Mouse (Mus musculus): Measurements from ENCODE around the gene Mrgbp. TPM values are rescaled to one million over a fixed set of nuclear protein-coding genes. Genes with fewer than 3 reads are reported as not detected.

The Mrgbp gene
- polyA plus RNA-seq, 1 experiment from 2014 or later = 31.1 TPM

- H3K27ac ChIP-seq (ENCODE audit: low read length) = no peak overlapping the region
- ATAC-seq (ENCODE audit: insufficient number of reproducible peaks, insufficient read depth, low FRiP score, low read depth) = no peak
- H3K9me3 ChIP-seq (ENCODE audit: control insufficient read depth, low read depth, low read length) = no peaks in the 10 kb centered on the region
- no peaks in the 10 kb centered on the region for H3K4me1 ChIP-seq (ENCODE audit: control insufficient read depth, insufficient read depth, low read length)
- no peaks in the 10 kb centered on the region for H3K36me3 ChIP-seq (ENCODE audit: control insufficient read depth, insufficient read depth, low read length)
- no peak overlapping the region for H3K9ac ChIP-seq (replicated peaks; ENCODE audit: low read depth, low read length)
- H3K27me3 ChIP-seq (ENCODE audit: control insufficient read depth, insufficient read depth, low read length) = no peaks in the 10 kb centered on the region
- no peak overlapping the region for H3K4me2 ChIP-seq (replicated peaks; ENCODE audit: low read depth, low read length)
- WGBS = 57% methylated on average over 3 of the region's 3 CpGs
- H3K4me3 ChIP-seq (ENCODE audit: low read depth, low read length) = no peak overlapping the region
Observed at GRCm38 (mm10) chr2:180555219-180555618, 25.9 kb upstream of the Mrgbp start.

DNA sequence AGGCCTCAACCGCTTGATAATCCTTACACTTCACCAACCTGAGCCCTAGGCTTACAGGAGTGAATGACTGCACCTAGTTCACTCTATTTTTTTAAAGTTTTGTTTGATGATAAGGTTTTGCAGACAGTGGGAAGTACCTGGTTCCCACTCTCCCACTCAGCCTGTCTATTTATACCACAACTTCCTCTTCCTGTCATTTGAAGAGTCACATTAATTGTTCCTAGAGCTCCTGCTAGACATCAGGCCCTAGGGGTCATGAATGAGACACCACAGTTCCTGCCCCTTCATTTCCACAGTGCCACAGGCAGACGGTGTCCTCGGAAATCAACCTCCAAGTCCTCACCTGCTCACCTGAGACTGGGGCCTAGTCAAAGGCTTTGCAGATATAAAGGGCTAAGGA, 24.6 kb upstream of the Mrgbp start:
- H3K27ac ChIP-seq (ENCODE audit: low read length) = no peak overlapping the region
- 62% methylated on average over 3 of the region's 3 CpGs for WGBS
- H3K27me3 ChIP-seq (ENCODE audit: control insufficient read depth, insufficient read depth, low read length) = no peaks in the 10 kb centered on the region
- H3K9me3 ChIP-seq (ENCODE audit: control insufficient read depth, low read depth, low read length) = no peaks in the 10 kb centered on the region
- no peak overlapping the region for H3K4me3 ChIP-seq (ENCODE audit: low read depth, low read length)
- ATAC-seq (ENCODE audit: insufficient number of reproducible peaks, insufficient read depth, low FRiP score, low read depth) = no peak
- H3K36me3 ChIP-seq (ENCODE audit: control insufficient read depth, insufficient read depth, low read length) = no peaks in the 10 kb centered on the region
- no peak overlapping the region for H3K9ac ChIP-seq (replicated peaks; ENCODE audit: low read depth, low read length)
- H3K4me1 ChIP-seq (ENCODE audit: control insufficient read depth, insufficient read depth, low read length) = no peaks in the 10 kb centered on the region
- H3K4me2 ChIP-seq (replicated peaks; ENCODE audit: low read depth, low read length) = no peak overlapping the region

DNA sequence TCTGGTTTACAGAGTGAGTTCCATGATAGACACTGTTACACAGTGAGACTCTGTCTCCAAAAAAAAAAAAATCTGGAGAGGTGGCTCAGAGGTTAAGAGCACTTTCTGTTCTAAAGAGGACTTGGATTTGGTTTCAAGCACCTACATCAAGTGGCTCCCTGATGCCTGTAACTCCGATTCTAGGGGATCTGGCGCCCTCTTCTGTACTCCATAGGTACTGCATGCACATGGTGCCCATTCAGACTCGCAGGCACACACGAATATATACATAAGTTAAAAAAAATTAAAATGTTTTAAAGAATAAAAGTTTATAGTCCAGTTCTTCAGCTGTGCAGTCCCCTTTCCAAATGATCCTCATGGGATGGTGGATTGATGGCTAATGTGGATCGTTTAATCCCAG, 20.9 kb upstream of the Mrgbp start:
- Histone ChIP-seq H3K9ac (replicated peaks; ENCODE audit: low read depth, low read length) (no peak overlapping the region), H3K4me1 (ENCODE audit: control insufficient read depth, insufficient read depth, low read length) (no peaks in the 10 kb centered on the region), H3K27ac (ENCODE audit: low read length) (no peak overlapping the region), H3K4me2 (replicated peaks; ENCODE audit: low read depth, low read length) (no peak overlapping the region), H3K9me3 (ENCODE audit: control insufficient read depth, low read depth, low read length) (no peaks in the 10 kb centered on the region), H3K36me3 (ENCODE audit: control insufficient read depth, insufficient read depth, low read length) (no peaks in the 10 kb centered on the region), H3K27me3 (ENCODE audit: control insufficient read depth, insufficient read depth, low read length) (no peaks in the 10 kb centered on the region), H3K4me3 (ENCODE audit: low read depth, low read length) (no peak overlapping the region)
- WGBS = 52% methylated on average over 5 of the region's 5 CpGs
- ATAC-seq (ENCODE audit: insufficient number of reproducible peaks, insufficient read depth, low FRiP score, low read depth) = no peak

- Histone ChIP-seq H3K4me3 (ENCODE audit: low read depth, low read length) (no peak overlapping the region), H3K27me3 (ENCODE audit: control insufficient read depth, insufficient read depth, low read length) (no peaks in the 10 kb centered on the region), H3K9me3 (ENCODE audit: control insufficient read depth, low read depth, low read length) (no peaks in the 10 kb centered on the region), H3K4me1 (ENCODE audit: control insufficient read depth, insufficient read depth, low read length) (no peaks in the 10 kb centered on the region), H3K36me3 (ENCODE audit: control insufficient read depth, insufficient read depth, low read length) (no peaks in the 10 kb centered on the region), H3K4me2 (replicated peaks; ENCODE audit: low read depth, low read length) (no peak overlapping the region), H3K27ac (ENCODE audit: low read length) (no peak overlapping the region), H3K9ac (replicated peaks; ENCODE audit: low read depth, low read length) (no peak overlapping the region)
- no peak for ATAC-seq (ENCODE audit: insufficient number of reproducible peaks, insufficient read depth, low FRiP score, low read depth)
- WGBS = 62% methylated on average over 5 of the region's 5 CpGs
Observed at GRCm38 (mm10) chr2:180562146-180562545, 19.0 kb upstream of the Mrgbp start.

- peaks cover 1% of the 10 kb centered on the region; the same call in 1 of the 2 replicates for H3K4me1 ChIP-seq (ENCODE audit: control insufficient read depth, insufficient read depth, low read length)
- WGBS = 62% methylated on average over 6 of the region's 6 CpGs
- H3K27me3 ChIP-seq (ENCODE audit: control insufficient read depth, insufficient read depth, low read length) = no peaks in the 10 kb centered on the region
- H3K9me3 ChIP-seq (ENCODE audit: control insufficient read depth, low read depth, low read length) = no peaks in the 10 kb centered on the region
- no peak for ATAC-seq (ENCODE audit: insufficient number of reproducible peaks, insufficient read depth, low FRiP score, low read depth)
- H3K27ac ChIP-seq (ENCODE audit: low read length) = no peak overlapping the region
- no peak overlapping the region for H3K4me3 ChIP-seq (ENCODE audit: low read depth, low read length)
- no peak overlapping the region for H3K9ac ChIP-seq (replicated peaks; ENCODE audit: low read depth, low read length)
- H3K36me3 ChIP-seq (ENCODE audit: control insufficient read depth, insufficient read depth, low read length) = no peaks in the 10 kb centered on the region
- H3K4me2 ChIP-seq (replicated peaks; ENCODE audit: low read depth, low read length) = no peak overlapping the region
Observed at GRCm38 (mm10) chr2:180563296-180563695, 17.8 kb upstream of the Mrgbp start.

GRCm38 (mm10) chr2:180563841-180564240, 17.3 kb upstream of the Mrgbp start:
- H3K4me3 ChIP-seq (ENCODE audit: low read depth, low read length) = no peak overlapping the region
- H3K4me1 ChIP-seq (ENCODE audit: control insufficient read depth, insufficient read depth, low read length) = peaks cover 7% of the 10 kb centered on the region
- H3K36me3 ChIP-seq (ENCODE audit: control insufficient read depth, insufficient read depth, low read length) = no peaks in the 10 kb centered on the region
- no peak for ATAC-seq (ENCODE audit: insufficient number of reproducible peaks, insufficient read depth, low FRiP score, low read depth)
- no peak overlapping the region for H3K27ac ChIP-seq (ENCODE audit: low read length)
- H3K27me3 ChIP-seq (ENCODE audit: control insufficient read depth, insufficient read depth, low read length) = no peaks in the 10 kb centered on the region
- H3K9ac ChIP-seq (replicated peaks; ENCODE audit: low read depth, low read length) = no peak overlapping the region
- 23% methylated on average over 5 of the region's 5 CpGs for WGBS
- no peak overlapping the region for H3K4me2 ChIP-seq (replicated peaks; ENCODE audit: low read depth, low read length)
- no peaks in the 10 kb centered on the region for H3K9me3 ChIP-seq (ENCODE audit: control insufficient read depth, low read depth, low read length)

DNA sequence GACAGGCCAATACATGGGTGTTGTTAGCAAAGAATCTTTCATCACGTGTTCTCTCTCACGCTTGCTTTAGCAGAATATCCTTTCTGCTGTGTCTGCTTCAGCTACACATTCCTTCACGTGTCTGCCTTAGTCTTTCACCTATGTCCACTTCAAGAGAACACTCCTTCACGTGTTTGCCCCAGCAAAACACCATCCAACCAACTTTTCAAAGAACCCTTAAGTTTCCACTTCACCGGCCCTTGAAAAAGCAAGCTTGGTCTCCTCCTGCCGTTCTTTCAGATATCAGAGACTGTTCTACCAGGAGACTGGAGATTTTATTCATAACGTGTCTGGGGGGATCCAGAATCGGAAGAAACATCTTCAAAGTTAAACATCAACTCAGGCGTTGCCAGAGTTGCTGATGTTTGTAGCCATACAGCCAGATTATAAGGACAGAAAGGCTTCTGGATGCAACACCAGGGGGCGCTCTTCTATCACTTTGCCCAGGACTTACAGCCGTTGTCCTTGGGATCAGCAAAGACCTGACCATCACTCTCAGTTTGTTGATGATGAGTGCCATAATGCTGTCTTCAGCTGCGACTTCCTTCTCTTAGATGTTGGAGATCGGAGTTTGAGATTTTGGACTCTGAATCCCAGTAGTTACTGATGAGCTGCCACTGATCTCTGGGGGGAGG, 14.7 kb upstream of the Mrgbp start:
- 41% methylated on average over 13 of the region's 13 CpGs for WGBS

DNA sequence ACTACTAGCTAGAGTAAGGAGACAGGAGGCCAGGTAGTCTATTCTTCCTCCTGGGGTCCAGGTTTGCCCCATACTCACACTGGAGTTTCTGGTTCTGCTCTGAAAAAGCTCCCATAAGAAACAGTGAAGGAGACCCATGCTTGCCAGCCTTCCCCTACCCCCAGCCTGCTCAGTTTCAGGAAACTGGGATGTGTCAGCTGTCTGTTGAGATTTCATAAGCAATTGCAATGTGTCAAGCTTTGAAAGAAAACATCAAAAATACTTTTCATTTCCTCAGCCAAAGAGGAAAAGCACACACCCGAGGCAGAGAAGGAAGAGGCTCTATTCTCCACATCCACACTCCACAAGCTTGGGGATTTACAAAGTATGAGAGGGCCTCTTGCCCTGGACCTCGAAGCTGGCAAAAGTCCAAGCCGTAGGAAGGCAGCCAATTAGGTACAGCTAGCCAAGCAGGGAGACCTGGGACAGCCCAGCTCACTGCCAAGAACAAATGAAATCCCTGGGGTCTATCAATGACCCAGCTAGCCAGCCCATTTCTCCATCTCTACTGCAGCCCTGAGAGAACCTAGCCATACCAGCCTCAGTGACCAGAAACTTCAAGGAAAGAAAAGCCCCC, 12.0 kb upstream of the Mrgbp start:
- peak; percentile 69; the same call in 1 of the 2 replicates for ATAC-seq (ENCODE audit: insufficient number of reproducible peaks, insufficient read depth, low FRiP score, low read depth)
- no peak overlapping the region for H3K9ac ChIP-seq (replicated peaks; ENCODE audit: low read depth, low read length)
- H3K4me2 ChIP-seq (replicated peaks; ENCODE audit: low read depth, low read length) = no peak overlapping the region
- H3K4me3 ChIP-seq (ENCODE audit: low read depth, low read length) = no peak overlapping the region
- no peaks in the 10 kb centered on the region for H3K9me3 ChIP-seq (ENCODE audit: control insufficient read depth, low read depth, low read length)
- H3K4me1 ChIP-seq (ENCODE audit: control insufficient read depth, insufficient read depth, low read length) = peaks cover 14% of the 10 kb centered on the region
- WGBS = 15% methylated on average over 3 of the region's 3 CpGs
- H3K27ac ChIP-seq (ENCODE audit: low read length) = peak overlapping the region; percentile 33; the same call in 1 of the 2 replicates
- H3K27me3 ChIP-seq (ENCODE audit: control insufficient read depth, insufficient read depth, low read length) = no peaks in the 10 kb centered on the region
- H3K36me3 ChIP-seq (ENCODE audit: control insufficient read depth, insufficient read depth, low read length) = no peaks in the 10 kb centered on the region

More for the DNA sequence above, 14.7 kb upstream of the Mrgbp start:
- Histone ChIP-seq H3K27me3 (ENCODE audit: control insufficient read depth, insufficient read depth, low read length) (no peaks in the 10 kb centered on the region), H3K4me2 (replicated peaks; ENCODE audit: low read depth, low read length) (no peak overlapping the region), H3K27ac (ENCODE audit: low read length) (no peak overlapping the region), H3K36me3 (ENCODE audit: control insufficient read depth, insufficient read depth, low read length) (no peaks in the 10 kb centered on the region), H3K9ac (replicated peaks; ENCODE audit: low read depth, low read length) (no peak overlapping the region), H3K4me1 (ENCODE audit: control insufficient read depth, insufficient read depth, low read length) (peaks cover 14% of the 10 kb centered on the region), H3K9me3 (ENCODE audit: control insufficient read depth, low read depth, low read length) (no peaks in the 10 kb centered on the region), H3K4me3 (ENCODE audit: low read depth, low read length) (no peak overlapping the region)
- ATAC-seq (ENCODE audit: insufficient number of reproducible peaks, insufficient read depth, low FRiP score, low read depth) = no peak

Data from stomach, embryonic 14.5 days (tissue).